26 mouse cellular contexts compared by ENCODE assay signal in genomic region chr5:3620486-3620885, GRCm38 (mm10). TPM values are rescaled to one million over a fixed set of nuclear protein-coding genes. Genes with fewer than 3 reads are reported as not detected.
"Had no signal": no experiment of that assay in that cellular context is flagged by ENCODE, and none has a peak within 500 bp of the region (broad histone marks: within the 10 kb centered on the region; RNA-seq: fewer than 3 reads in every experiment).

No protein-coding gene starts in this region.

- ATAC-seq: liver, embryonic 12.5 days had no signal

- H3K4me3 ChIP-seq: left cerebral cortex, adult 2 months; limb, embryonic 15.5 days; liver, embryonic 12.5 days; midbrain, embryonic 10.5 days; myocyte had no signal

- DNase-seq: kidney, postnatal 10 days; lung, embryonic 14.5 days; lung, postnatal 10 days; lung, postnatal 4 days; midbrain, embryonic 14.5 days; retina, postnatal 1 day; right cerebral cortex, postnatal 14 days; thymus, postnatal 36 days had no signal

- H3K4me2 ChIP-seq: limb, embryonic 15.5 days; liver, embryonic 12.5 days; lung, embryonic 14.5 days had no signal

- H3K9ac ChIP-seq: limb, embryonic 15.5 days; liver, embryonic 12.5 days; lung, embryonic 14.5 days had no signal

- H3K27me3 ChIP-seq: limb, embryonic 15.5 days; liver, embryonic 12.5 days had no signal

- H3K4me1 ChIP-seq: limb, embryonic 15.5 days; liver, embryonic 12.5 days; midbrain, embryonic 10.5 days had no signal

- H3K27ac ChIP-seq: left cerebral cortex, adult 2 months; limb, embryonic 15.5 days; liver, embryonic 12.5 days; midbrain, embryonic 10.5 days had no signal

- H3K9me3 ChIP-seq: limb, embryonic 15.5 days; liver, embryonic 12.5 days; midbrain, embryonic 10.5 days had no signal

RNA-seq across cellular contexts. Expression of gene Tmbim7, which starts 30.5 kb away (rescaled TPM):
- total RNA-seq: layer of hippocampus, adult 8-10 months; layer of hippocampus, postnatal 14 days; left cerebral cortex, adult 2 months; left cerebral cortex, postnatal 14 days; megakaryocyte, adult 5-6 weeks; neutrophil, adult 5-6 weeks had no signal
- polyA plus RNA-seq: kidney, embryonic 14.5 days; large intestine, adult 2 months; limb, embryonic 11.5 days; limb, embryonic 15.5 days; liver, embryonic 12.5 days; liver, embryonic 16.5 days; lung, embryonic 14.5 days; midbrain, embryonic 10.5 days; midbrain, embryonic 14.5 days; myocyte; neural tube, embryonic 11.5 days; small intestine, adult 2 months; stomach, embryonic 16.5 days; thymus, postnatal 0 days had no signal
